Mouse (Mus musculus): ENCODE data around the gene Olfr693.

- TF ChIP-seq CTCF (IDR thresholded peaks at IDR 0.05; ENCODE audit: control insufficient read depth, insufficient read depth, insufficient read length) = no peak
- TF ChIP-seq MAX (IDR thresholded peaks at IDR 0.05) = no peak
- no peak for TF ChIP-seq MYOG (IDR thresholded peaks at IDR 0.05; ENCODE audit: control insufficient read depth, extremely low read depth, insufficient read length)
- TF ChIP-seq USF1 (IDR thresholded peaks at IDR 0.05; ENCODE audit: low read depth) = no peak
- TF ChIP-seq MYOD1 (IDR thresholded peaks at IDR 0.05; ENCODE audit: control insufficient read depth, insufficient read length, low read depth) = no peak
- no peak for TF ChIP-seq CEBPB (IDR thresholded peaks at IDR 0.05; ENCODE audit: low read depth)
- TF ChIP-seq FOSL1 (IDR thresholded peaks at IDR 0.05; ENCODE audit: insufficient read depth, low read length, poor library complexity, severe bottlenecking) = no peak
These were observed 11.3 kb upstream of the Olfr693 start, which contains the start of gene Olfr694 for GRCm38 (mm10) chr7:106691714-106692113.

Data from C2C12 (cell line).